Mouse (Mus musculus) liver, embryonic 15.5 days (tissue): Measurements from ENCODE around the gene Pgam2. TPM values are rescaled to one million over a fixed set of nuclear protein-coding genes. Genes with fewer than 3 reads are reported as not detected.
A peak's percentile ranks its signal among the peaks of the same experiment; 100 is the strongest.

Experiments used
- ATAC-seq: fragments of 200-750 bp; cut with Nextera tagmentation; 2 replicates; pipeline ENCODE4 v1.8.0; 2017; ENCODE audit warnings: moderate number of reproducible peaks, mild to moderate bottlenecking, moderate library complexity; ENCODE audit not compliant: insufficient read depth
- H3K27ac ChIP-seq: fragments of 300-500 bp; sonication (generic); replicated peaks from 2 replicates; pipeline ENCODE4 v1.5.1; 2015; ENCODE audit warnings: mild to moderate bottlenecking, inconsistent platforms
- H3K27me3 ChIP-seq: fragments of 300-500 bp; sonication (generic); 2 replicates; pipeline ENCODE4 v1.6.1; 2015; ENCODE audit warnings: mild to moderate bottlenecking, inconsistent platforms
- H3K36me3 ChIP-seq: fragments of 300-500 bp; sonication (generic); replicated peaks from 2 replicates; pipeline ENCODE4 v1.6.1; 2015; ENCODE audit warnings: moderate library complexity, mild to moderate bottlenecking, inconsistent platforms
- H3K4me1 ChIP-seq: fragments of 300-500 bp; sonication (generic); replicated peaks from 2 replicates; pipeline ENCODE4 v1.6.1; 2015; ENCODE audit warnings: inconsistent platforms
- H3K4me2 ChIP-seq: fragments of 300-500 bp; sonication (generic); 2 replicates; pipeline ENCODE4 v1.6.1; 2015; ENCODE audit warnings: moderate library complexity, mild to moderate bottlenecking, inconsistent platforms
- H3K4me3 ChIP-seq: fragments of 300-500 bp; sonication (generic); replicated peaks from 2 replicates; pipeline ENCODE4 v1.5.1; 2015; ENCODE audit warnings: mild to moderate bottlenecking, inconsistent platforms
- H3K9ac ChIP-seq: fragments of 300-500 bp; sonication (generic); 2 replicates; pipeline ENCODE4 v1.6.1; 2015; ENCODE audit warnings: moderate library complexity, mild to moderate bottlenecking, inconsistent platforms
- H3K9me3 ChIP-seq: fragments of 300-500 bp; sonication (generic); replicated peaks from 2 replicates; pipeline ENCODE4 v1.6.1; 2016; ENCODE audit warnings: inconsistent platforms
- WGBS: fragments of 180-500 bp; shearing (Covaris S2); methylation state at CpG from one replicate; pipeline ENCODE4 v1.1.7; 2015; ENCODE audit warnings: mixed read lengths; ENCODE audit not compliant: insufficient replicate concordance; 5-methylcytosine and 5-hydroxymethylcytosine counted together
- polyA plus RNA-seq: library from polyadenylated mRNA; unstranded; fragments of >200 nt; fragmentation: Nextera tagmentation; extraction: Ambion mirVana; gene quantifications from 2 replicates; pipeline ENCODE4 v1.2.1, GENCODE M21; 2015

The Pgam2 gene
- polyA plus RNA-seq, 1 experiment from 2014 or later: 12.4 TPM

DNA sequence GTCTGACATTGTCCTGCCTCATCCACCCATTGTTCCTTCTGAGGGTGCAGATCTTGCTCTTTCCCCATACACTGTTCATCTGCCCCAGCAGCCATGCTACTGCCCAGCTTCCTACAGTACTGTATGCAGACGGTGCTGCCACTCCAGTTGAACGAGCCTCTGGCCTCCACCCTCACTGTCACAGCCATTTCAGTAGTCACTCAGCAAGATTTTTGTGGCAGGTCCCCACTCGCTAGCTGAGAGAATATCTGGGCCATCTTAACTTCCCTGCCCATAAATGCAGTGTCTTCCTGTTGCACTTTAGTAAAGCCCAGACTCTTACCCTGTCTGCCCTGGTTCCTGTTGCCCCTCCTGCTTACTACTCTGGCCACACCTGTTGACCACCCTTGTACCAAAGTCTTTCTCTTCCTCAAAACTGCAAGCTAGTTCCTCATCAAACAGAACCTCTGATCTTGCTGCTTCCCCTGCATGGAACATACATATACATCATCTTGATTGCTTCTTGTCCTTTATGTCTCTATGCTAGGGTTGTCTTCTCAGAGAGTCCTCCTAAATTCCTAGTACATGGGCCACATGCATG lies 13.7 kb downstream of the Pgam2 start:
- H3K27ac ChIP-seq: peak overlapping the region; percentile 98
- WGBS: 38% methylated on average over 3 of the region's 3 CpGs

DNA sequence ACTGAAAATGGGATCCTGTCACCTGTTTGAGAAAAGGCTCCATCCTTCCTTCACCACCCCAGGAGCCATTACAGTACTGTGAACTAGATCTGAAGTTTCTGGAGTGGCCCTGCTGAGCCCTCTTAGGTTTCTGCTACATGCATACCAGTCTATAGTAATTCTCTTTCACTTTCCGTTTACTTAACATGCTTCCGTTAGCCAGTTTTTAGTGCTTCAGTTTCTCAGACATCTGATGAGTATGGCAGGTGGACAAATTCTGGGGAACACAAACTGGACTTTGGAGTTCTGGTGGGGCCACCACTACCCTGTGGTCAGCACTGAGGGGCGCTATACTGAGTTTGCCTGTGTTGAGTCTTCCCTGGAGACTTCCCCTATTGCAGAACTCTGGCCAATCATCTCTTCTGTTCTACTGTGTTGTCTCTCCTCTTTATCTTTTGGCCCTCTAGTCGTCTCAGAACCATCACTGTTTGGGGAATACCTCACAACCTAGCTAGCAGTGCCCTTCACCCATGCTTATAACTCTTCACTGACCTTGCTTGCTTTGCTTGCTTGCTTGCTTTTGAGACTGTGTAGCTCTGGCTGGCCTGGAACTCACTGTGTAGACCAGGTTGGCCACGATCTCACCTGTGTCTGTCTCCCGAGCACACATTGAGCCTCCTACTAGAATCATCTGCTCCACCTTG lies 14.3 kb downstream of the Pgam2 start:
- WGBS: 29% methylated on average over 6 of the region's 6 CpGs
- ATAC-seq: no peak

More for the DNA sequence above, 13.7 kb downstream of the Pgam2 start:
- Histone ChIP-seq H3K9me3 (no peaks in the 10 kb centered on the region), H3K9ac (peak overlapping the region; percentile 86), H3K4me3 (peak overlapping the region; percentile 82), H3K4me1 (peaks cover 38% of the 10 kb centered on the region), H3K27me3 (no peaks in the 10 kb centered on the region), H3K4me2 (peak overlapping the region; percentile 88), H3K36me3 (peaks cover 36% of the 10 kb centered on the region)
- ATAC-seq: no peak

DNA sequence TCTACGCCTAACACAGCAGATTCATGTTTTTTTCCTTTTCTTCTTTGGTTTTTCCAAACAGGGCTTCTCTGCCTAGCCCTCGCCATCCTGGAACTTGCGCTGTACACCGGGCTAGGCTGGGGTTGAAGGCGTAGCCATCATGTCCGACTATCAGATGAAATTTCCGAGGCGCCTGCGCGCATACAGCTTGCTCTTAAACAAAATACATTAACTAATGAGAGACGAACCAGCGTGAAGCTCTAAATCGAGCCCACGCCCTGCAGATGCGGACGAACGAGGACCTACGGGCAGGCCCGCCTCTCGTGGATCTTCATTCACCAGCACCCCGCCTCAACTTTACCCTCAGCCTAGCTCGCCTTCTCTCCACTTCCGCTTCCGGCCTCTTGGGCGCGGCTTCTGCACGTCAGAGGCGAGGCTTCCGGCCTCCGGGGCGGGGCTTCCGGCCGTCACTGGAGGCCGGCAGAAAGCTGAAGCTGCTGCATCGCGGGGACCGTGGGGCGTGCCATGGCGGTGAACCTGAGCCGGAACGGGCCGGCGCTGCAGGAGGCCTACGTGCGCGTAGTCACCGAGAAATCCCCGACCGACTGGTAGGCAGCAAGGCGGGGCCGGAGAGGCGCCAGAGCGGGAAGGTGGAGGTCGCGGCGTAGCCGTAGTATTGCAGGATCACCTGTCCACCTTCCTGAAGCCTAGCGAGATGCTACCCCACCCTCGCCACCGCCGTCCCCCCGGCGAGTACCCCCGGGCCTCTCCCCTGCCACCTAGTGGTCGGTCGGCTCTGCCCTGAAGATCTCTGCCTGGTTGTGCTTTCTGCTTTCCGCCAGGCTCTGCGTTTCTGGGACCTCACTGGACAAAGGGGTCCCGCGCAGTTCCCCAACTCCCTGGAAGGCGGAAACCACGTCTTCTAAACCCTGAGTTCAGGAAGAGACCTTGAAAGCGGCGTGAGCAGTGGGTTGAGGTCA lies 15.2 kb downstream of the Pgam2 start, which contains the start of gene Dbnl:
Gene Dbnl, plus strand, starts transcription at position 433 of the 959 bp plus-strand sequence.
- Histone ChIP-seq H3K4me3 (peak within 1 kb of the TSS; percentile 82), H3K27me3 (no peaks in the 10 kb centered on the region), H3K36me3 (peaks cover 21% of the 10 kb centered on the region), H3K27ac (peak within 1 kb of the TSS; percentile 98), H3K9ac (peak within 1 kb of the TSS; percentile 86), H3K4me2 (peak within 1 kb of the TSS; percentile 88), H3K4me1 (peaks cover 38% of the 10 kb centered on the region), H3K9me3 (no peaks in the 10 kb centered on the region)
- WGBS: under 1% methylated on average over 74 of the region's 74 CpGs
- peak; percentile 95 for ATAC-seq

More for the DNA sequence above, 14.3 kb downstream of the Pgam2 start:
- Histone ChIP-seq H3K9me3 (no peaks in the 10 kb centered on the region), H3K27ac (peak overlapping the region; percentile 98), H3K4me1 (peaks cover 38% of the 10 kb centered on the region), H3K27me3 (no peaks in the 10 kb centered on the region), H3K4me3 (peak overlapping the region; percentile 82), H3K9ac (peak overlapping the region; percentile 86), H3K36me3 (peaks cover 30% of the 10 kb centered on the region), H3K4me2 (peak overlapping the region; percentile 88)

DNA sequence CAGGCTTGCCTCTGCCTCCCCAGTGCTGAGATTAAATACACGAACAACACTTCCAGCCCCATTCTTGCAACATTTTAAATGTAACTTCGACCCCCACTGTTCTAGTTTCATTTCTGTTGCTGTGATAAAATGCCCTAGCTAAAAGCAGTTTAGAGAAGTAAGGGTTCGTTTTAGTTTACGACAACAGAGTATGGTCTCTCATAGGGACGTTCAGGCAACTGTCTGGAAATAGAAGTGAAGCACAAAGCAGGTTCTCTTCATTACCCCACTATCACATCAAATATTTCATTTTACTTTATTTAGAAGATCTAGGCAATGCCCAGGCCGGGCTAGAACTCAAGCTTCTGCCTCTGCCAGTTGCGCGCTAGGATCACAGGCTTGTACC lies 15.9 kb downstream of the Pgam2 start:
- H3K4me3 ChIP-seq: peak overlapping the region; percentile 82
- H3K27ac ChIP-seq: peak overlapping the region; percentile 98
- H3K36me3 ChIP-seq: peaks cover 17% of the 10 kb centered on the region
- H3K27me3 ChIP-seq: no peaks in the 10 kb centered on the region
- 15% methylated on average over 8 of the region's 8 CpGs for WGBS
- H3K9ac ChIP-seq: peak overlapping the region; percentile 86
- ATAC-seq: no peak
- no peaks in the 10 kb centered on the region for H3K9me3 ChIP-seq
- H3K4me1 ChIP-seq: peaks cover 41% of the 10 kb centered on the region
- peak overlapping the region; percentile 88 for H3K4me2 ChIP-seq

DNA sequence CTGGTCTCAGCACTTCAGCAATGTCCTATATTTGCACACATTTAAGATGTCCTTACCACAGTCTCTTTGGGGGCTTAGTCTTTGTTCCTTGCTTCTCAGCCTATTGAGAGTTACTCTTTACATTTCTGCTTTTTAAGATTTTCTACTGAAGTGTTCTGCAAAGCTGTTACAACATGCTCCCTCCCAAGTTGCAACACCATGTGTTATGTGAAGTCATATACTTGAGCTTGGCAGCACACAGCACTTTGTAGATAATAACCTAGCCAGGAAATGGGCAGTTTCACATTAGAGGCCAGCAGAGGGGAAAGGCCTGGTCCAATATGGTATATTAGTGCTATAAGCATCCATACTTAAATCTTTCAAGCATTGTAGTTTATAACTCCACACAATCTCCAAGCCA lies 17.8 kb downstream of the Pgam2 start:
- H3K9me3 ChIP-seq: no peaks in the 10 kb centered on the region
- H3K4me1 ChIP-seq: peaks cover 48% of the 10 kb centered on the region
- H3K27me3 ChIP-seq: no peaks in the 10 kb centered on the region
- 0 out of 2 replicates have a peak, but pooled peaks cover 1% of the 10 kb centered on the region for H3K36me3 ChIP-seq
- H3K9ac ChIP-seq: no peak overlapping the region
- peak overlapping the region; percentile 58; the same call in 1 of the 2 replicates for H3K27ac ChIP-seq
- no peak for ATAC-seq
- no peak overlapping the region for H3K4me3 ChIP-seq
- H3K4me2 ChIP-seq: no peak overlapping the region

DNA sequence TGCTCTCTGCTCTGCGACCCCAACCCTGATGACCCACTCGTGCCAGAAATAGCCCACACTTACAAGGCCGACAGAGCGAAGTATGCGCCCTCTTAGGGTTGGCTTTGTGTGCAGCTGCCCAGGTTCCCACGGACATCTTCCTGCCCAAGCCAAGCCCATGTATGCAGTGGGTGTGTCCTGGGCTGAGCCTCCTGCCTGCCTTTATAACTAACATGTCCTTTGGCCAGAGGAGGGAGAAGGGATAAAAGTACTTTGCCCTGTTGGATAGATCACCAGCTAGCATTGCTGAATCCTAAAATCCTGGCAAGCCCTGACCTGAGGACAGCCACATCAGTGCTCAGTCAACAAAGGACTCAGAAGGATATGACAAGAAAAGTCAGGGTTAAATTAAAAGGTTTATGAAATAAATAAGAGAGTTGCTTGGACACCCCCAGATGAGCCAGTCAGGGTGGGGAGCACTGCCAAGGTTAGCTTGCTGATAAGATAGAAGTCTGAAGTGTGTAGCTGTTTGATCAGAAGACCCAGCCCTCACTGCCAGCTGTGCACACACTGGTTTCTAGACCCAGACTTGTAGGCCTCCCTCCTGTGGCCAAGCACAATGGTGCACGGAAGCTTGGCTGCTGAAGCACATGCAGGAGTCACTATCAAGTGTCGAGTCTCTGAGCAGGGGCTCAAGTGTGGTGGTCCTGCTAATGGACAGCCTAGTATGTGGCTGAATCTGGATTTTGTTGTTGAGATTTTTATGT lies 21.2 kb downstream of the Pgam2 start:
- ATAC-seq: peak; percentile 82
- WGBS: 43% methylated on average over 8 of the region's 8 CpGs
- Histone ChIP-seq H3K27me3 (no peaks in the 10 kb centered on the region), H3K27ac (peak overlapping the region; percentile 15), H3K4me3 (no peak overlapping the region), H3K4me2 (peak overlapping the region; percentile 42), H3K9ac (no peak overlapping the region), H3K36me3 (no peaks in the 10 kb centered on the region), H3K4me1 (peaks cover 29% of the 10 kb centered on the region), H3K9me3 (no peaks in the 10 kb centered on the region)

DNA sequence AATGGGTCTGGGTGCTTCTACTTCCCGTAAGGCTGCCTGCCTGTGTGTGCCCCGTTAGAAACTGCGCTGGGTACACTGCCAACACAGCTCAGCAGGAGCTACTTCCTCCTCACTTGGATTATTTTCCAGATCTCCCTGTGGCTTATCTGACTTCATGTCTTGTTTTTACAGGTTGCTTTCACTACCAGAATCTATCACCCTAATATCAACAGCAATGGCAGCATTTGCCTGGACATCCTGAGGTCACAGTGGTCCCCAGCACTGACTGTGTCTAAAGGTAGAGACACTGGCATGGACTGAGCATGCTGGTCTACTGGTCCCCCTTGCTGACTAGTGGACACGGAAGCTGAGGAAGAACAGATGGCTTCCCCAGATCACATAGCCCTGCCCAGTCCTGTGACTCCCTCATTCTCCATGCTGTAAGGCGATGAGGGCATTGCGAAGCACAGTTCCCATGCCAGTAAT lies 23.5 kb downstream of the Pgam2 start:
- H3K9ac ChIP-seq: no peak overlapping the region
- H3K27ac ChIP-seq: no peak overlapping the region
- H3K27me3 ChIP-seq: no peaks in the 10 kb centered on the region
- peaks cover 13% of the 10 kb centered on the region for H3K4me1 ChIP-seq
- no peak for ATAC-seq
- no peak overlapping the region for H3K4me2 ChIP-seq
- no peak overlapping the region for H3K4me3 ChIP-seq
- no peaks in the 10 kb centered on the region for H3K36me3 ChIP-seq
- H3K9me3 ChIP-seq: no peaks in the 10 kb centered on the region
- 80% methylated on average over 6 of the region's 6 CpGs for whole genome bisulfite sequencing

DNA sequence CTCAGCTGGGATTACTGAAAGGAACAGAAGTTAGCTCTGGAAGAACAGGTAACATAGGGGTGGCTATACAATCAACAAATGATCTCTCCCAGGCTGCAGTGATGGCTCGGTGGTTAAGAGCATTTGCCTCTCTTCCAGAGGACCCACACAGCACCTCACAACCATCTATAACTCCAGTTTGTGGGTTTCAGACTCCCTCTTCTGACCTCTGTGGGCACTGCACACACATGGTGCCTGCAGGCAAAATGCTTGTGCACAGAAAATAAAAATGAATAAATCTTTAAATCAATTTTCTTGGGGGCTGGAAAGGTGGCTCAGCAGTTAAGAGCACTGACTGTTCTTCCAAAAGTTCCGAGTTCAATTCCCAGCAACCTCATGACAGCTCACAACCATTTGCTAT lies 25.1 kb downstream of the Pgam2 start:
- no peak overlapping the region for H3K4me2 ChIP-seq
- ATAC-seq: no peak
- H3K27ac ChIP-seq: no peak overlapping the region
- H3K4me3 ChIP-seq: no peak overlapping the region
- no peaks in the 10 kb centered on the region for H3K27me3 ChIP-seq
- H3K9me3 ChIP-seq: no peaks in the 10 kb centered on the region
- no peaks in the 10 kb centered on the region for H3K36me3 ChIP-seq
- peaks cover 13% of the 10 kb centered on the region for H3K4me1 ChIP-seq
- 57% methylated on average over 2 of the region's 2 CpGs for WGBS
- H3K9ac ChIP-seq: no peak overlapping the region

DNA sequence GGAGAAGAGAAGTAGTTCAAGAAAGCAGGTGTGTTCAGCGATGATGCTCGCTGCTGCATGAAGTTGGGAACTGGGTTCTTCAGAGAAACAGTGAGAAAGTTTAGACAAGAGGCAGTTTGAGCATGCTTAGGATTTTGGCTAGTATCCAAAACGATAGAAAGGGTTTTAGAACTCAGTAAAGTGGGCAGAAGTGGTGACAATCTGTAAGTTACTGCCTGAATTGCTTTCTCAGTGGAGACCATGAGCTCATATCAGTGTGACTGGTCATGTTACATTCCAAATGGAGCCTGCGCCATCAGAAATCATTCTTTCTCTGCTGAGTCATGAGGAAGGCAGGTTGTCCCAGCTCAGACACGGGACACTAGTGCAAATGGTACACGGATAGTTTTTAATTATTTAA lies 37.5 kb downstream of the Pgam2 start:
- WGBS: 66% methylated on average over 6 of the region's 6 CpGs
- H3K27me3 ChIP-seq: no peaks in the 10 kb centered on the region
- ATAC-seq: no peak

DNA sequence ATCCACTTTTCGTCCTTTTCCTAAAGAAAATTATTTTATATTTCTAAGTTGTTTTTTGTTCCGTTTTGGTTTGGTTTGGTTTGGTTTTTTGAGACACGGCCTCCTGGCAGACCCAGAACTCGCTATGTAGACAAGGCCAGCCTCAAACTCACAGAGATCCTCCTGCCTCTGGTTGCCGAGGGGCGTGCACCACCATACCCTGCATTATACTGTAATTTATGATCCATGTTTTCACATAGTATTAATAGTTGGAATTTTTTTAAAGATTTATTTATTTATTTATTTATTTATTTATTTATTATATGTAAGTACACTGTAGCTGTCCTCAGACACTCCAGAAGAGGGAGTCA lies 40.9 kb downstream of the Pgam2 start:
- Histone ChIP-seq H3K27me3 (no peaks in the 10 kb centered on the region), H3K9ac (peak overlapping the region; percentile 91), H3K27ac (peak overlapping the region; percentile 94), H3K4me3 (peak overlapping the region; percentile 85), H3K9me3 (no peaks in the 10 kb centered on the region), H3K4me2 (peak overlapping the region; percentile 71), H3K4me1 (peaks cover 22% of the 10 kb centered on the region), H3K36me3 (0 out of 2 replicates have a peak, but pooled peaks cover 10% of the 10 kb centered on the region)
- WGBS: 6% methylated on average over 6 of the region's 6 CpGs
- ATAC-seq: no peak

More for the DNA sequence above, 37.5 kb downstream of the Pgam2 start:
- peaks cover 13% of the 10 kb centered on the region for H3K4me1 ChIP-seq
- no peak overlapping the region for H3K27ac ChIP-seq
- peaks cover 23% of the 10 kb centered on the region for H3K36me3 ChIP-seq
- H3K9ac ChIP-seq: no peak overlapping the region
- no peak overlapping the region for H3K4me3 ChIP-seq
- no peak overlapping the region for H3K4me2 ChIP-seq
- no peaks in the 10 kb centered on the region for H3K9me3 ChIP-seq
